Mouse (Mus musculus): Measurements from ENCODE around the gene Gm42791. TPM values are rescaled to one million over a fixed set of nuclear protein-coding genes. Genes with fewer than 3 reads are reported as not detected.

Gm42791 gene
- not detected for polyA plus RNA-seq (2015; fragmentation: Illumina TruSeq; extraction: RNeasy Lipid Tissue Mini Kit (QIAGEN cat#74804); ENCODE audit: insufficient read depth, low replicate concordance)

DNA sequence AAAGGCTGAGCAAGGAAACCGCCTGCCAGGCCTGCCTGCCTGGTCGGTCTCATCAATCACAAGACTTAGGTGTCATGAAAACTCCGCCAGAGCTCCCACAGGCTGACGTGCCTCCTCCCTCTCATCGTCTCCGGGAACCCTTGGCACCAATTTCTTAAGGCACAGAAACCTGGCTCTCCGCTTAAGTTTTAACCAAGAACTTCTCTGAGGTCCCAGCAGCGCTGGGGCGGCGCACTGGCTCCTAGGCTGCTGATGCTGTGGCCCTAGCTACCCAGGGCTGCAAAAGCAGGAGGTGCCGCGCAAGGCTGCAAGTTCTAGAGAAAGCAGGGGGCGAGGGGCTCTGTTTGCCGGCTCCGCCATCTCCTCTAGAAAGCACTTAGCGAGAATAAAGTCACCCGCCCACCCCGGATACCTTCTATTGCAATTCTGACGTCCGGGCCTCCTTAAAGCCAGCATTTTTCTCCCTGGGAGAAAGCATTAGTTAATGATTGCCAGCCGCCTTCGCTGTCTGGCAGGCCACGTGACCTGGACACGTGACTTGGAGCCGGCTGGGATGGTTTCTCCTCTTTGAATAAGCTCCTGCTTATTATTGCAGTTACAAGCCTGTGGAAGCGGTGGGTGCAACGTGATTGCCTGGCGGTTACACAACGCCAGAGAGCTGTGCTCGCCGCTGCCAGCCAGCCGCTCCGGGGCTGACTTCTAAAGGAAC is at the start of gene Gm42791:
Gm42791 (minus strand) TSS at position 442 of the 709 bp plus-strand sequence.

DNA sequence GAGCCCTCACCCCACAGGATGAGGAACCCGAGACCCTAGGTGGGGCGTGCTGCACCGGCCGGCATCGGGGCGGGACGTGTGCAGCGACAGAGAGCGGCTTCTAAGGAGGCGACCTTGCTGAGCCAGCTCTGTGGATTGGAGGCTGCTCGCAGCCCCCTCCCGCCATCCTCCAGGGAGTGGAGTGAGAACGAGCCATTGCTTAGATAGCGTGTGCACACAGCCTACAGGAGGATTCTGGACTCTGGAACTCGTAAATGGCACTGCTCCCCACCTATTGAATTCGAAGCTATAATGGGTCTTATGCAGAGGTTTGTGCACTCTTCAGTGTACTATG is 65.9 kb downstream of the Gm42791 start, which contains the start of gene Katnal1:
Katnal1 (minus strand) TSS at position 205 of the 334 bp plus-strand sequence.

Other genes with a start within 250 kb of the Gm42791 start
- gene Katnal1, start 65.8 kb downstream of the Gm42791 start, polyA plus RNA-seq (2015; fragmentation: Illumina TruSeq; extraction: RNeasy Lipid Tissue Mini Kit (QIAGEN cat#74804); ENCODE audit: insufficient read depth, low replicate concordance): 3.7 TPM
- gene Uspl1, start 189.2 kb upstream of the Gm42791 start, polyA plus RNA-seq (2015; fragmentation: Illumina TruSeq; extraction: RNeasy Lipid Tissue Mini Kit (QIAGEN cat#74804); ENCODE audit: insufficient read depth, low replicate concordance): 56.3 TPM
- gene Hmgb1, start 189.3 kb upstream of the Gm42791 start, polyA plus RNA-seq (2015; fragmentation: Illumina TruSeq; extraction: RNeasy Lipid Tissue Mini Kit (QIAGEN cat#74804); ENCODE audit: insufficient read depth, low replicate concordance): 666 TPM